ENCODE assay signal across 18 mouse cellular contexts in genomic region chrX:168904086-168904485, GRCm38 (mm10).
DNase-seq lines count a peak whose midpoint lies in the region; ATAC-seq and TF ChIP-seq lines count a peak whose summit lies in the region.
"Had no signal": no experiment of that assay in that cellular context is flagged by ENCODE, and none has a peak within 500 bp of the region (broad histone marks: within the 10 kb centered on the region; RNA-seq: fewer than 3 reads in every experiment).

No protein-coding gene starts in this region.

- no peaks in the 10 kb centered on the region for H3K27me3 ChIP-seq in heart, adult 2 months (ENCODE audit: control insufficient read depth, insufficient read depth, low read length)
- no peaks in the 10 kb centered on the region for H3K27me3 ChIP-seq in heart, embryonic 11.5 days (ENCODE audit: control insufficient read depth, insufficient read depth, low read length)
- no peaks in the 10 kb centered on the region for H3K27me3 ChIP-seq in intestine, postnatal 0 days (replicated peaks; ENCODE audit: control insufficient read depth, insufficient read depth, low read length)
- H3K27me3 ChIP-seq: CH12.LX; heart, embryonic 15.5 days had no signal

- H3K79me2 ChIP-seq in heart, adult 2 months (replicated peaks; ENCODE audit: control insufficient read depth, insufficient read depth, low read length): no peaks in the 10 kb centered on the region

- DNase-seq in heart, adult 2 months: peak; percentile 2 to 15
- DNase-seq in fibroblast of lung, adult 2 months (ENCODE audit: low read depth): peak; percentile 5
- peak; percentile 63 for DNase-seq in lung, postnatal 10 days
- DNase-seq in layer of hippocampus, postnatal 14 days (ENCODE audit: low spot score in 2 of 2): no peak
- no peak for DNase-seq in cerebellum, postnatal 4 days (ENCODE audit: low spot score in 2 of 2)
- DNase-seq: cerebellum, adult 2 months; heart, adult 11 months; kidney, adult 11 months; kidney, postnatal 10 days; liver; right cerebral cortex, adult 18-20 months; thymus, postnatal 25 days had no signal

- no peaks in the 10 kb centered on the region for H3K4me1 ChIP-seq in heart, adult 2 months (ENCODE audit: control insufficient read depth, insufficient read depth, low read length)
- no peaks in the 10 kb centered on the region for H3K4me1 ChIP-seq in heart, embryonic 11.5 days (ENCODE audit: control insufficient read depth, insufficient read depth, low read length)
- H3K4me1 ChIP-seq in intestine, postnatal 0 days (replicated peaks; ENCODE audit: control insufficient read depth, insufficient read depth, low read length): no peaks in the 10 kb centered on the region
- H3K4me1 ChIP-seq: heart, embryonic 15.5 days had no signal

- H3K4me3 ChIP-seq in heart, adult 2 months: no peak overlapping the region
- H3K4me3 ChIP-seq in heart, embryonic 11.5 days (ENCODE audit: low read depth, low read length): no peak overlapping the region
- H3K4me3 ChIP-seq in intestine, postnatal 0 days (ENCODE audit: low read depth, low read length): no peak overlapping the region
- H3K4me3 ChIP-seq: heart, embryonic 15.5 days; layer of hippocampus, adult 2 months had no signal

- TF ChIP-seq CTCF in heart, adult 2 months (IDR thresholded peaks at IDR 0.05): no peak
- TF ChIP-seq CTCF in intestine, postnatal 0 days (IDR thresholded peaks at IDR 0.05; ENCODE audit: low read depth): no peak

- no peaks in the 10 kb centered on the region for H3K36me3 ChIP-seq in heart, adult 2 months (ENCODE audit: control insufficient read depth, insufficient read depth, low read length)
- H3K36me3 ChIP-seq in heart, embryonic 11.5 days (ENCODE audit: control insufficient read depth, insufficient read depth, low read length): no peaks in the 10 kb centered on the region
- H3K36me3 ChIP-seq in intestine, postnatal 0 days (ENCODE audit: control insufficient read depth, insufficient read depth): no peaks in the 10 kb centered on the region
- H3K36me3 ChIP-seq: heart, embryonic 15.5 days had no signal

- no peak for TF ChIP-seq EP300 in heart, adult 2 months (IDR thresholded peaks at IDR 0.05; ENCODE audit: insufficient read depth, low read depth, low read length)

- no peaks in the 10 kb centered on the region for H3K9me3 ChIP-seq in heart, embryonic 11.5 days (replicated peaks; ENCODE audit: control insufficient read depth, low read length)
- H3K9me3 ChIP-seq in intestine, postnatal 0 days (ENCODE audit: control insufficient read depth): no peaks in the 10 kb centered on the region
- H3K9me3 ChIP-seq: heart, embryonic 15.5 days had no signal

- WGBS in heart, adult 2 months: 57% methylated on average over 3 of the region's 3 CpGs
- WGBS in heart, embryonic 11.5 days (ENCODE audit: insufficient replicate concordance): 60% methylated on average over 3 of the region's 3 CpGs
- 71% methylated on average over 3 of the region's 3 CpGs for WGBS in intestine, postnatal 0 days

- intact Hi-C loops in heart, adult 2 months (cut with DNase I): no loop called here

- no peak for TF ChIP-seq POLR2A in heart, adult 2 months (IDR thresholded peaks at IDR 0.05; ENCODE audit: insufficient read depth, low read depth, low read length)

- no peak overlapping the region for H3K4me2 ChIP-seq in heart, embryonic 11.5 days
- no peak overlapping the region for H3K4me2 ChIP-seq in intestine, postnatal 0 days (replicated peaks; ENCODE audit: low read depth)
- H3K4me2 ChIP-seq: heart, embryonic 15.5 days had no signal

- no peak overlapping the region for H3K27ac ChIP-seq in heart, adult 2 months
- H3K27ac ChIP-seq in heart, embryonic 11.5 days (ENCODE audit: low read depth, low read length): no peak overlapping the region
- H3K27ac ChIP-seq in intestine, postnatal 0 days (ENCODE audit: low read depth, low read length): no peak overlapping the region
- H3K27ac ChIP-seq: heart, embryonic 15.5 days; layer of hippocampus, adult 2 months had no signal

- ATAC-seq in heart, embryonic 11.5 days (replicated peaks; ENCODE audit: insufficient number of reproducible peaks, low FRiP score, low TSS enrichment): no peak
- no peak for ATAC-seq in intestine, postnatal 0 days
- ATAC-seq: hindbrain, embryonic 16.5 days had no signal

- H3K9ac ChIP-seq in heart, adult 2 months (ENCODE audit: low read depth, low read length): no peak overlapping the region
- no peak overlapping the region for H3K9ac ChIP-seq in heart, embryonic 11.5 days (ENCODE audit: low read depth, low read length)
- H3K9ac ChIP-seq in intestine, postnatal 0 days (ENCODE audit: low read depth, low read length): no peak overlapping the region
- H3K9ac ChIP-seq: heart, embryonic 15.5 days had no signal

Comparison
In these comparisons a context has a peak if more than half of its experiments do, and no peak if none do; other contexts are left out.
1. DNase-seq: peak in heart, adult 2 months (2 of 2), fibroblast of lung, adult 2 months (single experiment) and lung, postnatal 10 days (single experiment); none in layer of hippocampus, postnatal 14 days (0 of 2) and cerebellum, postnatal 4 days (0 of 2).